In the genomic region with DNA sequence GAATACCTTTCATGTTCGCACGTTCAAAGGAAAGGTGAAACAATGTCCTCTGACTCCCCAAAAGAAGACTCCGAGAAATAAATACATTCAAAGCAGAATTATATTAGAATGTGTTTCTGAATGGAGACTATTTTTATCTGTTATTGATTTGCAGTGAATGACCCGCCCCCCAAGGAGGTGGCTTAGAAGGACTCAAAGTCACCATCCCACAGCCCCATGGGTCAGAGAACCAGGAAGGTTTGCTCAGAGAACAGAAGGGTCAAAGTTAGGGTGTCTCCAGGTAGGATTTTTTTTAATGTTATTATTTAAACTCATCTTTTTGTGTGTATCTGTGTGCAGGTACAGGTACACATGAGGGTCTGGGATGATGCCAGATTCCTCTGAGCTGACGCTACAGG, we compare ENCODE assay signal across 22 mouse cellular contexts.
DNase-seq lines count a peak whose midpoint lies in the region; ATAC-seq and TF ChIP-seq lines count a peak whose summit lies in the region.
"Had no signal": no experiment of that assay in that cellular context is flagged by ENCODE, and none has a peak within 500 bp of the region (broad histone marks: within the 10 kb centered on the region; RNA-seq: fewer than 3 reads in every experiment).

No protein-coding gene starts in this region.

- ATAC-seq in intestine, embryonic 15.5 days: peak; percentile 61
- peak; percentile 57 for ATAC-seq in intestine, embryonic 16.5 days
- ATAC-seq in forebrain, embryonic 15.5 days (replicated peaks): no peak
- no peak for ATAC-seq in hindbrain, embryonic 11.5 days (ENCODE audit: low FRiP score)
- ATAC-seq: forebrain, embryonic 14.5 days; forebrain, postnatal 0 days had no signal

- WGBS in intestine, embryonic 15.5 days: 82% methylated on average over 5 of the region's 5 CpGs
- WGBS in intestine, embryonic 16.5 days: 84% methylated on average over 5 of the region's 5 CpGs
- 52% methylated on average over 5 of the region's 5 CpGs for WGBS in small intestine, adult 2 months
- 88% methylated on average over 5 of the region's 5 CpGs for WGBS in forebrain, embryonic 15.5 days
- whole genome bisulfite sequencing in hindbrain, embryonic 11.5 days: 92% methylated on average over 5 of the region's 5 CpGs

- H3K9ac ChIP-seq in intestine, embryonic 15.5 days: no peak overlapping the region
- H3K9ac ChIP-seq in intestine, embryonic 16.5 days (ENCODE audit: low read depth, low read length): no peak overlapping the region
- H3K9ac ChIP-seq in forebrain, embryonic 15.5 days (replicated peaks): no peak overlapping the region
- H3K9ac ChIP-seq in hindbrain, embryonic 11.5 days (ENCODE audit: low read depth, low read length): no peak overlapping the region
- H3K9ac ChIP-seq: embryonic facial prominence, embryonic 13.5 days; embryonic facial prominence, embryonic 15.5 days; forebrain, embryonic 12.5 days; forebrain, postnatal 0 days had no signal

- no peak for DNase-seq in hindbrain, embryonic 11.5 days (ENCODE audit: low spot score)
- DNase-seq: adrenal gland, adult 2 months; adrenal gland, postnatal 10 days; adrenal gland, postnatal 25 days; cerebellum, adult 11 months; cerebellum, adult 18-20 months; cerebellum, adult 8-10 months; cerebellum, adult 9-11 months; cerebellum, postnatal 14 days; cerebellum, postnatal 36 days; embryo, embryonic 11 days; forebrain, postnatal 0 days had no signal

- no peak for TF ChIP-seq CTCF in small intestine, adult 2 months (IDR thresholded peaks at IDR 0.05; ENCODE audit: extremely low read depth, insufficient read length, insufficient replicate concordance, low read depth, low read length)

- no peaks in the 10 kb centered on the region for H3K27me3 ChIP-seq in intestine, embryonic 15.5 days (replicated peaks)
- H3K27me3 ChIP-seq in intestine, embryonic 16.5 days (replicated peaks; ENCODE audit: control insufficient read depth, insufficient read depth, low read length): no peaks in the 10 kb centered on the region
- H3K27me3 ChIP-seq in small intestine, adult 2 months (ENCODE audit: control insufficient read depth, insufficient read depth, low read length): no peaks in the 10 kb centered on the region
- no peaks in the 10 kb centered on the region for H3K27me3 ChIP-seq in forebrain, embryonic 15.5 days
- no peaks in the 10 kb centered on the region for H3K27me3 ChIP-seq in hindbrain, embryonic 11.5 days (ENCODE audit: control insufficient read depth, insufficient read depth, low read length)
- H3K27me3 ChIP-seq: embryonic facial prominence, embryonic 13.5 days; embryonic facial prominence, embryonic 15.5 days had no signal

- H3K4me1 ChIP-seq in intestine, embryonic 15.5 days (replicated peaks): 0 out of 2 replicates have a peak, but pooled peaks cover 2% of the 10 kb centered on the region
- peaks cover 4% of the 10 kb centered on the region; the same call in 1 of the 2 replicates for H3K4me1 ChIP-seq in intestine, embryonic 16.5 days (ENCODE audit: control insufficient read depth, insufficient read depth, low read length)
- peaks cover 33% of the 10 kb centered on the region for H3K4me1 ChIP-seq in small intestine, adult 2 months (ENCODE audit: control insufficient read depth, insufficient read depth, insufficient read length, low read length)
- H3K4me1 ChIP-seq in forebrain, embryonic 15.5 days: no peaks in the 10 kb centered on the region
- no peaks in the 10 kb centered on the region for H3K4me1 ChIP-seq in hindbrain, embryonic 11.5 days (replicated peaks; ENCODE audit: control insufficient read depth, insufficient read depth, low read length)
- H3K4me1 ChIP-seq: embryonic facial prominence, embryonic 13.5 days; embryonic facial prominence, embryonic 15.5 days; forebrain, embryonic 10.5 days; forebrain, embryonic 12.5 days had no signal

- 0 out of 2 replicates have a peak overlapping the region, but pooled peaks have one; percentile 36 for H3K27ac ChIP-seq in intestine, embryonic 15.5 days
- peak overlapping the region; percentile 49 for H3K27ac ChIP-seq in intestine, embryonic 16.5 days (ENCODE audit: low read length)
- H3K27ac ChIP-seq in small intestine, adult 2 months (ENCODE audit: insufficient read depth, low read depth, low read length): peak overlapping the region; percentile 70
- no peak overlapping the region for H3K27ac ChIP-seq in forebrain, embryonic 15.5 days (replicated peaks)
- H3K27ac ChIP-seq in hindbrain, embryonic 11.5 days (ENCODE audit: low read depth, low read length): no peak overlapping the region
- H3K27ac ChIP-seq: embryonic facial prominence, embryonic 13.5 days; embryonic facial prominence, embryonic 15.5 days; forebrain, embryonic 10.5 days; forebrain, embryonic 12.5 days had no signal

- no peak overlapping the region for H3K4me3 ChIP-seq in intestine, embryonic 15.5 days (replicated peaks)
- no peak overlapping the region for H3K4me3 ChIP-seq in intestine, embryonic 16.5 days (ENCODE audit: low read length)
- no peak overlapping the region for H3K4me3 ChIP-seq in small intestine, adult 2 months (ENCODE audit: low read depth, low read length)
- no peak overlapping the region for H3K4me3 ChIP-seq in forebrain, embryonic 15.5 days
- no peak overlapping the region for H3K4me3 ChIP-seq in hindbrain, embryonic 11.5 days (ENCODE audit: low read depth, low read length)
- H3K4me3 ChIP-seq: embryonic facial prominence, embryonic 13.5 days; embryonic facial prominence, embryonic 15.5 days; erythroblast, embryonic 14.5 days; forebrain, embryonic 10.5 days; forebrain, embryonic 12.5 days had no signal

- no peak overlapping the region for H3K4me2 ChIP-seq in intestine, embryonic 15.5 days (replicated peaks)
- H3K4me2 ChIP-seq in intestine, embryonic 16.5 days (ENCODE audit: low read depth, low read length): no peak overlapping the region
- H3K4me2 ChIP-seq in forebrain, embryonic 15.5 days (replicated peaks): no peak overlapping the region
- H3K4me2 ChIP-seq in hindbrain, embryonic 11.5 days (replicated peaks; ENCODE audit: low read depth, low read length): no peak overlapping the region
- H3K4me2 ChIP-seq: embryonic facial prominence, embryonic 13.5 days; embryonic facial prominence, embryonic 15.5 days; forebrain, embryonic 12.5 days had no signal

- TF ChIP-seq POLR2A in small intestine, adult 2 months (IDR thresholded peaks at IDR 0.05; ENCODE audit: low read depth, low read length): no peak

- H3K36me3 ChIP-seq in intestine, embryonic 15.5 days: no peaks in the 10 kb centered on the region
- no peaks in the 10 kb centered on the region for H3K36me3 ChIP-seq in intestine, embryonic 16.5 days (ENCODE audit: control insufficient read depth, insufficient read depth, low read length)
- H3K36me3 ChIP-seq in small intestine, adult 2 months (ENCODE audit: control insufficient read depth, insufficient read depth, low read length): no peaks in the 10 kb centered on the region
- H3K36me3 ChIP-seq in forebrain, embryonic 15.5 days: no peaks in the 10 kb centered on the region
- H3K36me3 ChIP-seq in hindbrain, embryonic 11.5 days (ENCODE audit: control insufficient read depth, insufficient read depth, low read length): no peaks in the 10 kb centered on the region
- H3K36me3 ChIP-seq: embryonic facial prominence, embryonic 13.5 days; embryonic facial prominence, embryonic 15.5 days; forebrain, embryonic 10.5 days; forebrain, embryonic 12.5 days had no signal

- no peaks in the 10 kb centered on the region for H3K9me3 ChIP-seq in intestine, embryonic 15.5 days
- no peaks in the 10 kb centered on the region for H3K9me3 ChIP-seq in intestine, embryonic 16.5 days (ENCODE audit: control insufficient read depth, low read length)
- H3K9me3 ChIP-seq in forebrain, embryonic 15.5 days: no peaks in the 10 kb centered on the region
- no peaks in the 10 kb centered on the region for H3K9me3 ChIP-seq in hindbrain, embryonic 11.5 days (ENCODE audit: control insufficient read depth, low read length)
- H3K9me3 ChIP-seq: embryonic facial prominence, embryonic 13.5 days; embryonic facial prominence, embryonic 15.5 days; forebrain, embryonic 10.5 days; forebrain, embryonic 12.5 days had no signal

Comparison
In these comparisons a context has a peak if more than half of its experiments do, and no peak if none do; other contexts are left out.
1. ATAC-seq: peak in intestine, embryonic 15.5 days (single experiment) and intestine, embryonic 16.5 days (single experiment); none in forebrain, embryonic 15.5 days (single experiment) and hindbrain, embryonic 11.5 days (single experiment).
2. H3K27ac ChIP-seq: peak in intestine, embryonic 15.5 days (single experiment), intestine, embryonic 16.5 days (single experiment) and small intestine, adult 2 months (single experiment); none in forebrain, embryonic 15.5 days (single experiment) and hindbrain, embryonic 11.5 days (single experiment).